ENCODE assay signal across 13 mouse cellular contexts in genomic region chr10:113431155-113431554, GRCm38 (mm10).
"Had no signal": no experiment of that assay in that cellular context is flagged by ENCODE, and none has a peak within 500 bp of the region (broad histone marks: within the 10 kb centered on the region; RNA-seq: fewer than 3 reads in every experiment).

No protein-coding gene starts in this region.

- H3K36me3 ChIP-seq: kidney, embryonic 15.5 days; liver, embryonic 13.5 days; midbrain, embryonic 13.5 days had no signal

- H3K9ac ChIP-seq: kidney, embryonic 15.5 days; liver, embryonic 13.5 days; midbrain, embryonic 13.5 days had no signal

- H3K9me3 ChIP-seq: kidney, embryonic 15.5 days; liver, embryonic 13.5 days; midbrain, embryonic 13.5 days had no signal

- H3K4me2 ChIP-seq: kidney, embryonic 15.5 days; liver, embryonic 13.5 days; midbrain, embryonic 13.5 days had no signal

- DNase-seq: kidney, adult 8-10 months; kidney, postnatal 10 days; kidney, postnatal 36 days; layer of hippocampus, postnatal 36 days; liver, embryonic 13.5 days; lung, adult 2 months; lung, postnatal 14 days; lung, postnatal 4 days; thymus, adult 18-20 months; thymus, postnatal 36 days had no signal

- H3K4me1 ChIP-seq: kidney, embryonic 15.5 days; liver, embryonic 13.5 days; midbrain, embryonic 13.5 days had no signal

- ATAC-seq: midbrain, embryonic 13.5 days had no signal

- H3K27ac ChIP-seq: kidney, embryonic 15.5 days; left cerebral cortex, adult 2 months; liver, embryonic 13.5 days; midbrain, embryonic 13.5 days had no signal

- H3K27me3 ChIP-seq: kidney, embryonic 15.5 days; liver, embryonic 13.5 days; midbrain, embryonic 13.5 days had no signal

- H3K4me3 ChIP-seq: kidney, embryonic 15.5 days; left cerebral cortex, adult 2 months; liver, embryonic 13.5 days; midbrain, embryonic 13.5 days had no signal
